Mouse (Mus musculus): ENCODE results near the gene Rplp0.
A peak's percentile ranks its signal among the peaks of the same experiment; 100 is the strongest.

Rplp0 gene

DNA sequence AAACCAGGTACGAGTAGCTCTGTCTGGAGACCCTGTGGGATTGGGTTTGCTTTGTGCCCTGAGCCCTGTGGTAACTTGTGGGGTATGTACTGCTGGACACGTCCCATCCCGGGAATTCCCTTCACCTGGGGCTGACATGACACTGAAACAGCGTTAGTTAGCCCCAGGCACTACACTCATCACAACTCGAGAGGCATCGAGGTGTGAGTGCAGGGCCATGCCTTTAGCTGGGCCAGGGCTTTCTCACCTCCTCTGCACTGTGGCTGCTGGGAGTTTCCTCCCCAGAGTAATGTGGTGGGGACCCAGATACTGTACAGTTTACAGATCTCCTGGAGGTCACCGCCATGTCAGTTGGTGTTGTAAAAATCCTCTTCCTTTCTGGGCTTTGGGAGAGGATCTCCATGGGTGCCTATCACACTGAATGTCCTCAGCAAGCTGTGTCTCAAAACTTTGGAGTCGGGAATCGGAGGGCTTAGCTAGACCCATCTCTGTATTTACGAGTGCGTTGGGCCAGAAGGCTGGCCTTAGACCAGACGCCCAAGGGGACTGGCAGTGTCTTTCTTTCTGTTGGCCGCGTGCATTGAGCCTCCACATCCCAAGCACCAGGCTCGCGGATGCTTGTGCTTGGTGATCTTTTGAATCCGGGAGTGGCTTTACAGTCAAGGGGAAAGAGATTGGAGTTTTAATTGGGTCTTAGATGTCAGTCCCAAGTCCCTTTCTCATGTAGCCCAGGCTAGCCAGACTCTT lies 32.6 kb upstream of the Rplp0 start:
- no peak for DNase-seq (ENCODE audit: low spot score)

DNA sequence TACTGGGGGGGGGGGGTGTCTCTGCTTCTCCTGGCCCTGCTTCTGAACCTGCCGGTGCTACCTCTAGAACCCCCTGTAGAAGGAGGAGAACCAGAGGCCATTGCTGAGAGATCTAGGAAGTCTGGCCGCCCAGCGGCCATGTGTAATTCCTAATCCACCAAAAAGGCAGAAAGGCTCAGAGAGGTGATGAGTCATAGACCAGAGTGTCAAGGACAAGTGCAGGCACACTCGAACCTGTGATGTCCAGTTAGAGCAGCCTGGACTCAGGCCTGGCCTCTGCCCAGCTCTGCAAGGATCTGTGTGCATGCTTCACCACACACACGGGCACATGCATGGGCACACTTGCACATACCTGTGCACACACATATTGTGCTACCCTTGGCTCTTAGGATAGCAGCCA lies 31.1 kb upstream of the Rplp0 start:
- DNase-seq (ENCODE audit: low spot score), result no peak

DNA sequence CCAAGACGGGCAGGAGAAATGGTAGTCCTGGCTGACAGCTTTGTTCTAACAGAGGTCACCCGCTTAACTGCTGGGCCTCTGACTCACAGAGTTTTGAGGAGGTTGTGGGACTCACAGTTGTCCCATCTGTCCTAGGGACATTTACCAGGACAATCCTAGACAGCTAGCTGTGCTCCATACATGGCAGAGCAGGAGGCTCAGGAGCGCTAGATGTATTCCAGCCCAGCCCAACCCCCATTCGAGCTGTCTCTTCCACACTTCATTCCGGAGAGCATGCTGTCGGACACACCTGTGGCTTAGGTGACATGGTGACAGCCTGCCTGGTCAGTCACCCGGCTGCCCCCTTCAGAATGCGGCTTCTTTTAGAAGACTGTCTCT lies 29.9 kb upstream of the Rplp0 start:
- no peak for DNase-seq (ENCODE audit: low spot score)

DNA sequence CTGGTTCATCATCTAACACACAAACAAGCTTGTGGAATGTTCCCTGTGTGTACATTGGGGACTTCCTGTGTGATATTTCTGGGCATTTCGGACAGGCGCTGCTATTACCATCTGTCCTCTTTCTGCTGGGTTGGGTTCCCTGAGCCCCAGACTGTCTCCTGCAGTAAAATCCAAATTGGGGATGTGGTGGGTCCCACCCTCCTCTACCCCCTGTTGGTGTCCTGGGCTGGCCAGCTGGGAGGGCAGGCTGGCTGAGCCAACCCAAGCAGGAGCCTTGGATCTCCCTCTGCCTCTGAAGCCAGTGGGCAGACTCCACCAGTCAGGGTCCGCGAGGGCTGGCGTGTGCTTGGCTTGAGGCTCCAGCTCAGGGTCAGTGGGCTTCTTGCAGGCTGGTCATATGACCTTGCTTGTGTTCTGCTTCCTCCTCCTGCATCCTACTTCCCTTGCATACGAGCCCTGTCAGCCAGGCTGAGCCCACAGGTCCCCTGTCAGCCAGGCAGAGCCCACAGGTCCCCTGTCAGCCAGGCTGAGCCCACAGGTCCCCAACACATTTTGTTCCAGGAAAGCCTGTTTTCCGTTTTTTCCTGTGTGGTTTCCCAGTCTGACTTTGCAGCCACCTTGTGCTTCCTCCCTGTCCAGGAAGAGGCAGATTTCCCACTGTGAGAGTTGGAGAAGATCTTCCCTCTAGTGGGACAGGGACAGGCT lies 29.4 kb upstream of the Rplp0 start:
- DNase-seq (ENCODE audit: low spot score), result no peak

DNA sequence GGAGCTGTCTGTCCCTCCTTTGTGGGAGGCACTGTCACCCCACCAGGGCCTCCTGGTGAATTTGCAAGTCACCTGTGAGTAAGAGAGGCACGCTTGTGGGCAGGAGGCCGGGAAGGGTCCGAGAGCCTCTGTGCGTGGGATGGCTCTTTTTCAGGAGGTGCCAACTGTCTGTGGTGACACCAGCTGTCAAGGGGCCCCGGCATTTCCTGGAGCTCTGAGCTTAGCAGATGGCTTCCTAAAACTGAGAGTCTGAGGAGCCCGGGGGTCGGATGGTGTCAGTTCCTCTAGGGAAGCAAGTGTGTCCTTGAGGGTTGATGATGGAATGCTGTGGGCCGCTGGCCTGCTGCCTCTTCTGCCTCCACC lies 28.8 kb upstream of the Rplp0 start:
- DNase-seq (ENCODE audit: low spot score), result no peak

DNA sequence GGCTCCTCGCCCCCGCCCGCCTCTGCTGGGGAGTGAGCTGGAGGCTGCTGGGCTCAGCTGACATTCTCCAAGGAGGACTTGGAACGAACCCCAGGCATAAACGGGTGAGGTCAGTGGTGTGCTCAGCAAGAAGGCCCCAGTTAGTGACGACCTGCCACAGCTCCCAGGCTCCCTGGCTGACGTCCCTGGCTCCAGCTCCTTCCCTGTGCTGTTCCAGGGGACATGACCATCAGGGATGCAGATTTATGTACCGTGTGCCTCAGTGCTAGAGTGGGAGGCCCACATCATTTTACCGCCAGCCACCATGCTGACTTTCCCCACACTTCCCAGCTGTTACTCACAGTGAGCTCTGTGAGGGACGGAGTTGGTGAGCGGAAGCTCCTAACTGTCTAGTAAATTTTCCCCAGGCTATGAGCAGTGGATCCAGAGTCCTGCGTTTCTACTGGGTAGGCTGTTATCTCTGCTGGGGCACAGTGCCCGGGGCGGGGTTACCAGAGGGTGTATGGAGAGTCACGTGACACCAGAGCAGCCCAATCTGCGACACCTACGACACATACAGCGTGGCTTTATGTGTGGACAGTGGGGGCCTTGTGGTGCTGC lies 27.5 kb upstream of the Rplp0 start:
- DNase-seq (ENCODE audit: low spot score), result peak; percentile 85

DNA sequence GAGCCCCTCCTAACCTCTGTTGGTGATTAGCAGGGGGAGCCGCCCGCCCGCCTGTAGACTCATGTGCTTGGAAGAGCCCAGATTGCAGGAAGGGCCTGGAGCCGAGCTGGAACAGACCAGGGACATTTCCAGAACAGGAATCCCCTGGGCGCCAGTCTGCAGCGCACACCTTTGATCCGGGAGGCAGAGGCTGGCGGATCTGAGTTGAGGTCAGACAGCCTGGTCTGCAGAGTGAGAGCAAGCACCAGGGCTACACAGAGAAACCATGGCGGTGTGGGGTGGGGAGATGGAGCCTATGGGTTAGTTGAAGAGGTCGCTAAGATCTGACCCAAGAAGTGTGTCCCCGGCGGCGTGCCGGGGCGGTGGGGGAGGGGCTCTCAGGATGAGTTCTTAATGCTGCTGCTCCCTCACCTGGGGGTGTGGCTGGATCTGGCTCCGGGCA lies 25.0 kb upstream of the Rplp0 start:
- no peak for DNase-seq (ENCODE audit: low spot score)

DNA sequence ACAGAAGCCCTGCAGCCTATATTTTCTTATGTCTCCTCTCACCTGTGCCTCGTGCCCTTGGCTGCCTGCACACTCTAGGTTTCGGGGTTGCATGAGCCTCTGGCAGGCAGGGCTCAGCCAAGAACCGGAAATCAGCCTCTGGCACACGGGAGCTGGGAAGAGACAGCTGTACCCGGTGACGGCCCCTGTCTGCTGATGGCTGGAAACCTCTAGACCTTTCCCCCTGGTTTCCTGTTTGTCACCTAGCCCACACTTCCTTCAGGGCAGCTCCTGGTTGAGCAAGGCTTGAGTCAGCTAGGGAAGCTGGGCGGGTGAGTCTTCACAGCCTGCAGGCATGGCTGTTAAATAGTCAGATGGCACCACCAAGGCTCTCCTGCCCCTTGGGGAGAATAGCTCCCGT lies 24.4 kb upstream of the Rplp0 start:
- no peak for DNase-seq (ENCODE audit: low spot score)

DNA sequence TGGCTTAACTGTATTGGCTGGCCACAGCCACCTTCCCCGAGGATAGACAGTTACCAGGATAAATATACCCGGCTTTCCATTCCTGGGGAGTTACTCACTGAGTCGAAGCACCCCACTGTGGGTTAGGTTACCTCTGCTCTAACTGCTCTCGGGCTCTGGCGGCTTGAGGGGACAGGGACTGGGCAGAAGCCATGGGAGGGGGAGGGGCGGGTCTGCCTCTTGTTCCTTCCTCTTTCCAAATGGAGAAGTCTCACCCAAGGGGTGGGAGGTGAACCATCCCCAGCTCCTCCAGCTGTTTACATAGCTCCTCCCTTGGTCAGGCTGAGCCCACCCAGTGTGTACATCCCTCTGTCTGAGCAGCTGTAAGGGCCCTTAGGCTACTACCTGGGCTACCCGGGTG lies 23.6 kb upstream of the Rplp0 start:
- no peak for DNase-seq (ENCODE audit: low spot score)

DNA sequence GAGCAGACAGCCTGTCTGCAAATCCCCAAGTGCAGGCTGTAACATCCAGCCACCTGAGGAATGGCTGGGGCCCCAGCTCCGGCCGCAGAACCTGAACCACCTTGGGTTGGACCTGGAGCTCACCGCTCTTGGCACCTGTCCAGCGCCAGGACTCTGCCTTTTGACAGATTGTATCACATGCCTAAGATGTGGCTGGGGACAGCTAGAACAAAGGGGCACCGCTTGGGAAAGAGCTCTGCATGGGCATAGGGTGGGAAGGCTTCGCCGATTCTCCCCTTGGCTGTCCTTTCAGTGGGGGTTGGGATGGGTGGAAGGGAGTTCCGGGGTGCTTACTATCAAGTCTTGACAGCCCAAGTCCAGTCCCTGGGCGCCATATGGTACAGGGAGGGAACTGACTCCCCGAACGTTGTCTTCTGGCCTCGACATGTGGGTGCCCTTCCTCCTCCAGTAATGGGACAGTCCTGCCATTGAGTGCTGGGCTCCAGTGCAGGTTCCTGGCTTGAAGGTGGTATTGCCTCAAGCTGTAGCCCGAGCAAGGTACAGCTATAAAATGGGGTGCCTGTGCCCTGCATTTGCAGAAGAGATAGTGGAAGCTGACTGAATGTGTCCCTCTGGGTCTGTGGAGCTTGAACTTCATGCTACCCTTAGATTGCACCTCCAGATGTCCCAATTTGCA lies 21.1 kb upstream of the Rplp0 start:
- no peak for DNase-seq (ENCODE audit: low spot score)

DNA sequence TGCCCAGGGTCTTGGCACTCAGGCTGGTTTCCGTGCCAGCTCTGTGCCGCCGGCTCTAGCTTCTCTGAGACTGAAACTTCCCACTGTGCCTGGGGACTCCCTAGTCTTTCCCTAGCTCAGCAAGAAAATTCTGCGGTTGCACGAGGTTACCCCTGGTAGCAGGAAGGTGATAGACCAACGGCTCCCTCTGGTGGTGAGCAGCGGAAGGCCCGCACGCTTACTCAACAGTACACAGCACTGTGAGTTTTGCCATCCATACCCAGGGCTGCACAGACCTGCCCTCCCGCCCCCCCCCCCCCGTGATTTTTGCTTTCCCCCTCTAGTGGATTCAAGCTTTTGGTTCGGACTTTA lies 20.6 kb upstream of the Rplp0 start:
- DNase-seq (ENCODE audit: low spot score), result peak; percentile 77

DNA sequence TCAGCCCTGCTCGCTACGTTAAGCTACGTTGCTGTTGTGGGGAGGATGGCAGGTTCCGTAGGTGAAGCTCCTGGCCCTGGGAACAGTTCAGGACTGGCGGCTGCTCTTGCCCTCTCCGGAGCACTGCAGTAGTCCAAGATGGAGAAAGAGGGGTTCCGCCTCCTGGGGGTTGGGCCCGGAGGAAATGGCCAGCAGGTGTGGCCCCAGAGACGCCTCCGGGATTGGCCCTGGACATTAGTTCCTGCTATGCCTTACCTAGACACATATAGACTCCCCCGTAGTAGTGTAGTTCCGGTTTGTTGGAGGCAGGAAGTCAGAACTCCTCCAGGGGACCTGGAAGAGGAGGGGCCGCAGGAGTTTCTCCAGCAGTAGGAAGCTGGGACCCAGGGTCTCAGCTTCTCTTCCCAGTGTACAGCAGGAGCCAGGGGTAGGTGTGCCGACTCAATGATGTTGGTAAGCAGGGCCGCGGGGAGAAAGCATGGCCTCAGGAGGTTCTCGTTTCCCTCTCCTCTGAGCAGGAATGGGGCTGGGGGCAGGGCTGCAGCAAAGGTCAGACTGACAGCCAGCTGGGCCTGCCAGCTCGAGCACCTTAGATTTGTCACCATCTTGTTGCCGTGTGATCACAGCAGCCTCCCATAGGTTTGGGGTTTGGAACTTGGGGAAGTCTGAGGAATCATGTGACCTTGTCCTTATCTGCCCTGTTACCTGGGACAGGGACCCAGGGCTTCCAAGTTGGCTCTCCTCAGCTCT lies 16.5 kb upstream of the Rplp0 start:
- DNase-seq (ENCODE audit: low spot score), result no peak

DNA sequence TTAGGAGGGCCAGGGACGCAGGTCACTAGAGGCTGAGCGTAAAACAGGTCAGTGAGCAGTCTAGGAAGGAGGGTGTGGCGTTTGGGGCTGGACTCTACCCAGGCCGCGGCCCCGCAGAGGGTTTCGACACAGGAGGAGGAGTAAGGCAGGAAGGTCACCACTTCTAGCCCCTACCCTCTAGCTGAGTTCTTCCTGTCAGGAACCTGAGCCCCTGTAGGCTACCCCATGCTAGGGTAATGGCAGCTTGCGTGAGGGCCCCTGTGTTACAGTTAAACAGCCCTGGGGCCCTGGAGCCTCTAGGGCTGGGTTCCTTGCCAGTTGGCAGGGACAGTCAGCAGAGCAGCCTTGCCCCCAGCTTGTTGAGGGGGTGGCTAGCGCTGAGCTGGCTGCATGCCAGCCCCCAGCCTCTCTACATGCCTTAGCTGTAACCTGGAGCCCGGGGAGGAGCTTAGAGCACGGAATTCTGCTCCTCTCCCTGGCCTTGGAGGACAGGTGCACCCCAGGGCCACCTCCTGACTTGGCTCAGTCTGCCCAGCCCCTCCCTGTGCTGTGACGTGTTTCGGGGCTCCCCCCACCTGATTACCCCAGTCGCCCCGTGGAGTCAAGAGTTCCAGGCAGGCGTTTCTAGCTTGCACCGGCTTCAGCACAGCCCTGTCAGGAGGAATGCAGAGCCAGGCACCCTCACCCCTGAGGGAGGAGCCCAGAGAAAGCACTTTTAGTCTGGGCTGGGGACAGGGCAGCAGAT lies 15.6 kb upstream of the Rplp0 start:
- no peak for DNase-seq (ENCODE audit: low spot score)

DNA sequence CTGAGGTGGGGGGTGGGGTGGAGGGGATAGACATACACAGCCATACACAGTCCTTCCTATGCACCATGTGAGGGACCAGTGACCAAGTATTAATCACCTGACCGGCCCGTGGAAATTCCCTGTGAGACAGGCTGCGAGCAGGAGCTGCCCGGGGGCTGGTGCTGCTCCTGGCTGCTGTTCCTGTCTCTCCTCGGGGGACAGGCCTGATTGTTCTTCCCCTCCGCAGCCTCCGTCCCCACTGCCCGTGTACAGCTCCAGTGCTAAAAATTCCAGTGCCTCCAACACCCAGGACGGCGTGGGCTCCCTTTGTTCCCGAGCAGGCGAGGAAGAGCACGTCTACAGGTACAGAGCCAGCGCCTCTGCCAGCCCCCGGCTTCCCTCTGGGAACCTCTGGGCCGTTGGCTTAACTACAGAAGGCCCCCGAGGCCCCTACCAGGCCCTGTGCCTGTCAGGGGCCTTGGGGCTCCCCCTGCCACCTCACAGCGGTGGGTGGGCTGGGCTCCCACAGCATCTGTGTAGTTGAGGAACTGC lies 14.5 kb upstream of the Rplp0 start:
- no peak for DNase-seq (ENCODE audit: low spot score)

DNA sequence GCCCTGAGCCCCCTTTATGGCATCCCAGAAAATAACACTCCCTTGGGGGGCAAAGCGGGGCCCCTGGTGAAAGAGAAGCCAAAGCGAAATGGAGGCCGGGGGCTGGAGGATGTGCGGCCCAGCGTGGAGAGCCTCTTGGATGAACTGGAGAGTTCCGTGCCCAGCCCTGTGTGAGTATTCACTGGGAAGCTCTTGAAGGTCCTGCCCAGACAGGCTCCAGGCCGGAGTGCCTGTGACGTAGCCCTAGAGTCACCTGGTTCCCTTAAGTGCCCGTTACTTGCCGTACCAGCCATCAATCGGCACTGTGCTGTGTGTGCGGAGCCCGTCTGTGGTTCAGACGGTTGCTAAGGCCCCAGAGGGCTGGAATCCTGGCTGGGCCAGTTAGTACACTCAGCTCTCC lies 13.6 kb upstream of the Rplp0 start:
- DNase-seq (ENCODE audit: low spot score), result no peak

DNA sequence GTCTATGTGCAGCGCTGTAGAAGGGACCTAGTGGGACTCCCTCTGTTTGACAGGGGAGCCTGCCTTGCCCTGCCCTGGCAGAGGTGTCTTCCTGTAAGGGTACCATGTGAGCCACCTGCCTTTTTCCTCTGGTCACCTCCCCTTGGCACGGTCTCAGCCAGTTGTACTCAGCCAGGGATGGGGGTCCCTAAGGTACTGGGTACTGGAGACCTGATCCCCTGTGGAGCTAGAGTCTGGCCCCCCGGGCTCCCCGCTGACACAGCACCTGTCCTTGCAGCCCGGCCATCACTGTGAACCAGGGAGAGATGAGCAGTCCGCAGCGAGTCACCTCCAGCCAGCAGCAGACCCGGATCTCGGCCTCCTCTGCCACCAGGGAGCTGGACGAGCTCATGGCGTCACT lies 12.7 kb upstream of the Rplp0 start:
- DNase-seq (ENCODE audit: low spot score), result no peak

DNA sequence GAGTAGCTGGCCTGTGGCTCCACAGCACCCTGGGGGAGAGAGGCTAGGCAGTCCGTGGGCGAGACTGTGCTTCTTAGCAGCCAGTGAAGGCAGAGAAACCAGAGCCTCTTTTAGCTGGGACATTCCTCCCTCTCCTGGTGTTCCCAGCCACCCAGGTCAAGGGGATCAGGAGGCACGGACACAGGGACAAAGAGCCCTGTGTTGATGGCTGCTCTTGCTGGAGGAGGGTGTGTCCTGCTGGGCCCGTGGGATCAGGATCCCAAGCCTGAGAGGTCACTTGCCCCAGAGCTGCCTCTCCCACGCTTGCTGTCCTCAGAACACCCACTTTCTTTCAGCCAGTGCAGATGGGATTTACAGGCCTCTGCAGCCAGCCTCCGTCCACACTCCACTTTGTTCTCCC lies 12.3 kb upstream of the Rplp0 start:
- no peak for DNase-seq (ENCODE audit: low spot score)

DNA sequence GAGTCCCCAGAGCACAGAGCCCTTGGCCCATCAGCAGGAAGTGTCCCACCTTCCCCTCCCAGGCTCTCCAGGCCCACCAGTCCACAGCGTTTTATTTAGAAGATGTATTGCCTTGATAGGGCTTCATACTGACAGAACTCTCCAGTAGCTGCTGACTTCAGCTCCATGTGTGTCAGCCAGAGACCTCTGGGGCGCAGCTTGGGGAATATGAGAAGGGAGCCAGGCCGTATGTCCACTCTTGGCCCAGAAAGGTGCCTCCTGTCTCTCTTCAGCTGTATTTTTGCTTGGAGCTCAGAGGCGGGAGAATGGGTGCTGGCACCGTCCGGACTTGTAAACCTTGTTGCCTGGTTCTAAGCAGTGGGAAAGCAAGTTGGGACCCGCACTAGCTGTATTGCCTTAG lies 11.8 kb upstream of the Rplp0 start:
- DNase-seq (ENCODE audit: low spot score), result no peak

DNA sequence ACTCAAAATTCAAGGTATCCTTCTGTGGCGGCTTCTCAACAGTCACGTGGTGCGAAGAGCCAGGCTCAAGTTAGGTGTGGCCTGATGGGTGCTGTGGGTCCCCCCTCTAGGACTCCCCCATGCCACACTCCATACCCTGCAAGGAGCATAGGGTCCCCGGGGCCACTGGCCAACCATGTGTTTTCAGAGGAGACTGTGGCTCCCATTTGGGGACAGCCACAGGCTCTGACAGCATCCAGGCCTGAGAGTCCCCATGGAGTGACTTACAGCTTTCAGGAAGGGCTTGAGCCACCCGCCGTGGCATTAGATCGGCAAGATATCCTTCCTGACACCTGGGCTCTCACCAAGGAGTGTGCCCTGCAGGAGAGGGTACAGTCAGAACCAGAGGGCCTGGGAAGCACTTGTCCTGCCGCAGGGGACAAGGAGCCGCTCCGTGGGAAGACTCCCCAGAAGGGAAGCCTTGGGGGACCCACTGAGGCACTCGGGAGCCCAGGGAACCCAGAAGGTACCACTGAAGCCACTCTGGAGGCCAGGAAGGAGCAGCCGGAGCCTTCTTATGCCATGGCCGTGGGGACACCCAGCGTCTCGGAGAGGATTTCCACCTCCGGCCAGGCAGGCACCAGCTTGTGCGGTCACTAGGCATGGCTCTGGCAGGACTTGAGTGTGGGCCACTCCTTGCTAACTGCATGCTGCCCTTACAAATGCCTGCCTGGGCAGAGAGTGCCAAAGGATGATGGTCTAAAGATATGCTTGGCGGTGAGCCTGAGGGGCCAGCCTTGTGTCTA lies 10.6 kb upstream of the Rplp0 start:
- DNase-seq (ENCODE audit: low spot score), result no peak

DNA sequence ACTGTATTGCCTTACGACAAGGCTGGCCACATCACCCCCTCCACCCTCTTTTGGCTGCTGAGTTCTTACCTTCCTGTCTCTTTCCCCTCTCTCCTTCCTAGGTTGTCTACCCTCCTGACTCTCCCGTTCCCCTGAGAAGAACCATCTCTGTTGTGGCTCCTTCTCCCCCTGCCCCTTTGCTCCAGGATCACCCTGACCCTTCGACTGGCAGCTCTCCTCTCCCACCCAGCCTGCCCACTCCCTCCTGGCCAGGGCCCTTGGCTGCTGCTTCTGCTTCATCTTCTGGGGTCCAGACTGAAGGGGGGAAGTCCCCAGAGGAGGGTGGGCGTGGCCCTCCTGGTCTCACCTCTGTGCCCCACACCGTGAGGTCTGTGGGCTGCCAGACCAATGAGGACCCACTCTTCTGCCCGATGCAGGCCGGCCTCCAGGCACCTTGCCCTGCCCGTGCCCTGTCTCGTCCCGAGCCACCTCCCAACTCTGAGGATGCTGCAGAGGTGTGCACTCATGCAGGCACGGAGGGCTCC lies 8.7 kb upstream of the Rplp0 start:
- no peak for DNase-seq (ENCODE audit: low spot score)
